Mouse (Mus musculus): Measurements from ENCODE around the gene A930004D18Rik. TPM values are rescaled to one million over a fixed set of nuclear protein-coding genes. Genes with fewer than 3 reads are reported as not detected.

The A930004D18Rik gene
- polyA plus RNA-seq, 1 experiment = not detected

GRCm38 (mm10) chr2:18055016-18055928, 17.7 kb upstream of the A930004D18Rik start, which contains the start of gene Mllt10:
TSS of gene Mllt10 (plus strand) at chr2:18055237.
- Histone ChIP-seq H3K27ac (ENCODE audit: control insufficient read depth, insufficient read depth, low read depth, low read length, poor library complexity) (peak within 1 kb of the TSS; percentile 96), H3K4me3 (replicated peaks; ENCODE audit: control insufficient read depth, low read depth, low read length) (peak within 1 kb of the TSS; percentile 84), H3K4me1 (ENCODE audit: control insufficient read depth, insufficient read depth, low read length) (no peaks in the 10 kb centered on the region)
- TF ChIP-seq CTCF (IDR thresholded peaks at IDR 0.05; ENCODE audit: control insufficient read depth, insufficient read depth, low read length) (no peak), POLR2A (IDR thresholded peaks at IDR 0.05; ENCODE audit: borderline replicate concordance, control insufficient read depth, low read depth, low read length) (no peak)
- 26% methylated on average over 20 of the region's 20 CpGs for WGBS

- Histone ChIP-seq H3K4me1 (ENCODE audit: control insufficient read depth, insufficient read depth, low read length) (no peaks in the 10 kb centered on the region), H3K4me3 (replicated peaks; ENCODE audit: control insufficient read depth, low read depth, low read length) (no peak overlapping the region), H3K27ac (ENCODE audit: control insufficient read depth, insufficient read depth, low read depth, low read length, poor library complexity) (no peak overlapping the region)
- no peak for TF ChIP-seq POLR2A (IDR thresholded peaks at IDR 0.05; ENCODE audit: borderline replicate concordance, control insufficient read depth, low read depth, low read length)
- no peak for TF ChIP-seq CTCF (IDR thresholded peaks at IDR 0.05; ENCODE audit: control insufficient read depth, insufficient read depth, low read length)
- whole genome bisulfite sequencing = 84% methylated on average over 2 of the region's 2 CpGs
Measured at GRCm38 (mm10) chr2:18053951-18054530, 16.5 kb upstream of the A930004D18Rik start.

GRCm38 (mm10) chr2:18053243-18053950, 15.9 kb upstream of the A930004D18Rik start:
- WGBS = 73% methylated on average over 1 of the region's 1 CpGs
- TF ChIP-seq POLR2A (IDR thresholded peaks at IDR 0.05; ENCODE audit: borderline replicate concordance, control insufficient read depth, low read depth, low read length) = no peak
- TF ChIP-seq CTCF (IDR thresholded peaks at IDR 0.05; ENCODE audit: control insufficient read depth, insufficient read depth, low read length) = no peak
- no peak overlapping the region for H3K27ac ChIP-seq (ENCODE audit: control insufficient read depth, insufficient read depth, low read depth, low read length, poor library complexity)
- no peaks in the 10 kb centered on the region for H3K4me1 ChIP-seq (ENCODE audit: control insufficient read depth, insufficient read depth, low read length)
- no peak overlapping the region for H3K4me3 ChIP-seq (replicated peaks; ENCODE audit: control insufficient read depth, low read depth, low read length)

GRCm38 (mm10) chr2:18052581-18052980, 15.0 kb upstream of the A930004D18Rik start:
- Histone ChIP-seq H3K4me1 (ENCODE audit: control insufficient read depth, insufficient read depth, low read length) (no peaks in the 10 kb centered on the region; the same call in 1 of the 2 replicates), H3K4me3 (replicated peaks; ENCODE audit: control insufficient read depth, low read depth, low read length) (no peak overlapping the region), H3K27ac (ENCODE audit: control insufficient read depth, insufficient read depth, low read depth, low read length, poor library complexity) (no peak overlapping the region)
- 85% methylated on average over 3 of the region's 3 CpGs for WGBS
- TF ChIP-seq POLR2A (IDR thresholded peaks at IDR 0.05; ENCODE audit: borderline replicate concordance, control insufficient read depth, low read depth, low read length) (no peak), CTCF (IDR thresholded peaks at IDR 0.05; ENCODE audit: control insufficient read depth, insufficient read depth, low read length) (no peak)

- H3K4me1 ChIP-seq (ENCODE audit: control insufficient read depth, insufficient read depth, low read length) = no peaks in the 10 kb centered on the region; the same call in 1 of the 2 replicates
- 92% methylated on average over 3 of the region's 3 CpGs for WGBS
- H3K27ac ChIP-seq (ENCODE audit: control insufficient read depth, insufficient read depth, low read depth, low read length, poor library complexity) = no peak overlapping the region
- TF ChIP-seq CTCF (IDR thresholded peaks at IDR 0.05; ENCODE audit: control insufficient read depth, insufficient read depth, low read length) (no peak), POLR2A (IDR thresholded peaks at IDR 0.05; ENCODE audit: borderline replicate concordance, control insufficient read depth, low read depth, low read length) (no peak)
- no peak overlapping the region for H3K4me3 ChIP-seq (replicated peaks; ENCODE audit: control insufficient read depth, low read depth, low read length)
Measured at GRCm38 (mm10) chr2:18051831-18052170, 14.3 kb upstream of the A930004D18Rik start.

- TF ChIP-seq CTCF (IDR thresholded peaks at IDR 0.05; ENCODE audit: control insufficient read depth, insufficient read depth, low read length) (no peak), POLR2A (IDR thresholded peaks at IDR 0.05; ENCODE audit: borderline replicate concordance, control insufficient read depth, low read depth, low read length) (no peak)
Measured at GRCm38 (mm10) chr2:18051026-18051830, 13.7 kb upstream of the A930004D18Rik start.

GRCm38 (mm10) chr2:18050541-18050985, 13.0 kb upstream of the A930004D18Rik start:
- Histone ChIP-seq H3K4me3 (replicated peaks; ENCODE audit: control insufficient read depth, low read depth, low read length) (no peak overlapping the region), H3K4me1 (ENCODE audit: control insufficient read depth, insufficient read depth, low read length) (no peaks in the 10 kb centered on the region; the same call in 1 of the 2 replicates), H3K27ac (ENCODE audit: control insufficient read depth, insufficient read depth, low read depth, low read length, poor library complexity) (no peak overlapping the region)
- no peak for TF ChIP-seq POLR2A (IDR thresholded peaks at IDR 0.05; ENCODE audit: borderline replicate concordance, control insufficient read depth, low read depth, low read length)
- TF ChIP-seq CTCF (IDR thresholded peaks at IDR 0.05; ENCODE audit: control insufficient read depth, insufficient read depth, low read length) = no peak
- WGBS = 10% methylated on average over 10 of the region's 10 CpGs

More at GRCm38 (mm10) chr2:18051026-18051830, 13.7 kb upstream of the A930004D18Rik start:
- Histone ChIP-seq H3K4me3 (replicated peaks; ENCODE audit: control insufficient read depth, low read depth, low read length) (no peak overlapping the region), H3K27ac (ENCODE audit: control insufficient read depth, insufficient read depth, low read depth, low read length, poor library complexity) (no peak overlapping the region), H3K4me1 (ENCODE audit: control insufficient read depth, insufficient read depth, low read length) (no peaks in the 10 kb centered on the region; the same call in 1 of the 2 replicates)
- WGBS = 72% methylated on average over 11 of the region's 11 CpGs
